Mouse (Mus musculus) lung, postnatal 36 days (tissue): ENCODE measurements around the gene Ubl4b.

Experiments used
- DNase-seq: peaks from one replicate; pipeline ENCODE4 v3.0.0; 2022; ENCODE audit warnings: mixed read lengths

Ubl4b gene

DNA sequence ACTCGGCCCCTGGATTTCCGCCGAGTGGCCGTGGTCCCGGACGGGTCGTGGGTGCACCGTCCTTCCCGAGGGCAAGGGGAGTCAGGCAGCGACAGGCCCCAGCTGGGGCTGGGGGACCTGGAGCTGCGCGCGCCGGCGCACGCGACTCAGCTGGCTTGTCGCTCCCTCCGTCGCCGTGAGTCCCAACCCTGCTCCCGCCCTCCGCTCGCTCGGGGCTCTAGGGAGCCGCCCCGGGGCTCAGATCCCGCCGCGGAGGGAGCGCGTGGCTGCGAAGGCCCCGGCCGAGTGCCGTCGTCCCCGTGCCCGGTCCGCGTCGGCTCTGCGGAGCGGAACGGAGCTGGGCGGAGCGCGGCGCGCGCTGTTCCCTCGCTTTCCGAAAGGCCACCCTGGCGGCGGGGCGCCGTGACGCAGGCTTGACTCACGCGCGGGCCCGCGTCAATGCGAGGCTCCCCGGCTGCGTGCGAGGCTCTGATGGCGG, 37.2 kb downstream of the Ubl4b start, which contains the start of gene Slc6a17:
TSS of gene Slc6a17 (minus strand) at position 388 of the 478 bp plus-strand sequence.
- DNase-seq, result no peak

DNA sequence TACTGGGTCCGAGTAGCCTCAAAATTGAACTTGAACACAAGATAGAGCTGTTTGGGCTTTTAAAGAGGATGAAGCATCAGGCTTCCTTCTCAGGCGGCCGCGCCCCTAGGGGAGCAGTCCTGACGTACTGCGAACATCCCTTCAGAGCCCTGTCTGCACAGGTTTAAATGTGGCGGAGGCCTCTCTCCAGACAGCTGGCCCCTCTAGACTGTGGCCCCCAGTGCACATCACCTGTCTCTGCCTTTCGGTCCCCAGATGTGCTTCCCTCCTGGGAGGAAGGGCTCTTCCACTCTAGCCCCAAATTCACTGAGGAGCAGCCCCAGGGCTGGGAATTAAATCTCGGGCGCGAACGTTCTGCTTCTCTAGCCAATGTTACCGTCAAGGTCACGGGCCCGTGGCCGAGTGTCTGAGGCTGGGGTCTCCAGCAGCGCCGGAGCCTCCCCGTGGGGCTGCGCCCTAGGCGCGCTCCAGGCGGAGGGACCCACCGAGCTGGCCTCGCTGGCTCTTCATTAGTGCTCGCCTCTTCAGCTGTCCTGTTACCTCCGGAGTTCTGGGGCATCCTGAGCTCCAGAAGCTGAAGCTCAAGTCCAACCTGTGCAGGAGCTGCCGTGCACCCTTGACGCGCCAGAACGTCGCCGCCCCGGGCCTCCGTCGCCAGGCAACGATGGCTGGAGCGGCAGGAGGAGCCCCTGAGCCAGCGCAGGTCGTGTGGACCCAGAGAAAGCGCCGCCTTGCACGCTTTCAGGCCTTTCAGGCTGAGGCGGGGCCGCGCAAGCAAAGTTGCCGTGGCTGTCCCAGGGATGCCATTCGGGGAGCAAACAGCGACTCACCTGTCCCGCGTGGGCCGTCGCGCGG, 37.9 kb downstream of the Ubl4b start:
- no peak for DNase-seq

DNA sequence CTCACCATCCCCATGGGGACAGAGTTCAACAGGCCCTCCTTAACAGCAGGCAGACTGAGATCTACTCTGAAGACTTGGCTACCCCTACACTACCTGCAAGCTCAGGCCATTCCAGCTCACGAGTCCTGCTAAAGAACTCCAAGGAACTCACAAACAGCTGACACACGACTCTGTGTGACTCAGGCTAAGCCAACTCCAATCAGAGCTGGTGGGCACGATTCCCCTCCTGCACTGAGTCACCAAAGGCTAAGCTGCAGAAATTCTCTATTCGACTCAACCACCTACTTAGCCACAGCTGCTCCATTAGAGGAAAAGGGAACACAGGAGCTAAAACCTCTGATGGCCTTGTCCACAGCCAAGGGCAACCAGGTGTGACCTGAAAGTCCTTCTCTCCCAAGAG, 38.9 kb downstream of the Ubl4b start:
- DNase-seq, result no peak

DNA sequence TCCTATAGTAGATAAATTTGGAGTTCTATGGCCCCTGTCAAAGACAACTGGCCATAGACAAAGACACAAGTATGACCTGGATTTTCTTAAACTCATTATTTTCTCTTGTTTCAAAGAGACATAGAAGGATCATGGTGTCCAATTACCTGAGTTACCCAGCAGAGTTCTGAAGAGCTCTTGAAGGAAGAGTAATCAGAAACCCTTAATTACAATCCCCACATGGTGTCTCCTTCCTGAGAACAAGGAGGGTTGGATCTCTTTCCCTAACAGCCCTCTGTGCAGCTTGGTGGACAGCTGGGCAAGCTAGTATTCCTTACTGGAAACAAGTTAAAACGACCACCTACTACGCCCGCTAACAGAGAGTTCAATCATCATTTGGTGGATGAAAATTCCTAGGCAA, 43.5 kb downstream of the Ubl4b start:
- no peak for DNase-seq

DNA sequence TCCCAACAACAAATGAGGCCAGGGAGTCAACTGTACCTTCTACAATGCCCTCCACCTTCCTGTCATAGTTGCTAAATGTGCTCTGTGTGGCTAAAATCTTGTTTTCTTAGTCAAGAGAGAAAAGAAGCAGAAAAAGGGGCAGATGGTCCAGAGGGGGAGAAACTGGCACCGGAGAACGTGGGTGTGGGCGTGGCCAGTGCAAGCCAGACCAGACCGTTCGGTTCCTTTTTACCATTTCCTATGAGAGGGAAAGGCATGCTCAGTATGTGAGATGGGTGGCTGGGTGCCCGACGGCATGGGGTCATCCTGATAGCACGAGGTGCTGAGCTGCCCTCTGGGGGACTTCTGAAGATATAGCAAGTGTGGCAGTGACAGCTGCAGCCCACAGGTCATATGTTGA, 46.2 kb downstream of the Ubl4b start:
- no peak for DNase-seq

DNA sequence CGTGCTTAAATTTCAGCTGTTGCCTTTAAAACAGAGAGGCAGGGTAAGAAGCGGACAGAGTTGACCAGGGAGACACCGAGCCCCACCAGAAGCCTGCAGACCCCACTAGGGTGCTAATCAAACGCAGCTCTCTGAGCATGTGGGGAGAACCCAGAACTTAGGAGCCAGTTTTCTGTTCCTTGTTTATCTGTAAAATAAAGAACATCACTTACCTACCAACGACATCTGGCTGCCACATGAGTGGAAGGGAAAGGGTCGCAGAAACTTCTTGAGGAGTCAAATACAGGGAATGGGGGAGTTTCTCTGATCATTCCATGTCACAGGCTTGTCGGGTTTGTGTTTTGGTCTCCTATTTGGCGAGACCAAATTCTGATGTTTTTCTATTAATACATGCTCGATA, 46.9 kb downstream of the Ubl4b start:
- no peak for DNase-seq

DNA sequence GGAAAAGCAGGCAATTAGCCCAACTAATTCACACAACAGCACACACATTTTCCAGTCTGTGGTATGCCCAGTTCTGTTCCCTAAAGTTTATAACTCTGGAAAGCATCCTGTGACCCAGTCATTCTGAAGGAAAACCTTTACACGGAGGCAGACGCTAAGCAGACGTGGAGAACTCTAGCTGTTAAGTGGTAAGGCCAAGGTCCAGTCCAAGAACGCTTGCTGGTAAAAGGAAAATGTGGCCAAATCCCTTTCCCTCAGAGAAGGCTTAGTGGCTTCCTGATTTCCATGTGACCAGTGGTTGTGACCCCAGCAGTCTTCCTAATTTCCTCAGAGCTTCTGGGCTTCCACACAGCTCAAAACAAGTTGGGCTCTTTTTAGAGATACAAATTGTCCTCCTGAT, 48.3 kb downstream of the Ubl4b start:
- DNase-seq, result no peak

DNA sequence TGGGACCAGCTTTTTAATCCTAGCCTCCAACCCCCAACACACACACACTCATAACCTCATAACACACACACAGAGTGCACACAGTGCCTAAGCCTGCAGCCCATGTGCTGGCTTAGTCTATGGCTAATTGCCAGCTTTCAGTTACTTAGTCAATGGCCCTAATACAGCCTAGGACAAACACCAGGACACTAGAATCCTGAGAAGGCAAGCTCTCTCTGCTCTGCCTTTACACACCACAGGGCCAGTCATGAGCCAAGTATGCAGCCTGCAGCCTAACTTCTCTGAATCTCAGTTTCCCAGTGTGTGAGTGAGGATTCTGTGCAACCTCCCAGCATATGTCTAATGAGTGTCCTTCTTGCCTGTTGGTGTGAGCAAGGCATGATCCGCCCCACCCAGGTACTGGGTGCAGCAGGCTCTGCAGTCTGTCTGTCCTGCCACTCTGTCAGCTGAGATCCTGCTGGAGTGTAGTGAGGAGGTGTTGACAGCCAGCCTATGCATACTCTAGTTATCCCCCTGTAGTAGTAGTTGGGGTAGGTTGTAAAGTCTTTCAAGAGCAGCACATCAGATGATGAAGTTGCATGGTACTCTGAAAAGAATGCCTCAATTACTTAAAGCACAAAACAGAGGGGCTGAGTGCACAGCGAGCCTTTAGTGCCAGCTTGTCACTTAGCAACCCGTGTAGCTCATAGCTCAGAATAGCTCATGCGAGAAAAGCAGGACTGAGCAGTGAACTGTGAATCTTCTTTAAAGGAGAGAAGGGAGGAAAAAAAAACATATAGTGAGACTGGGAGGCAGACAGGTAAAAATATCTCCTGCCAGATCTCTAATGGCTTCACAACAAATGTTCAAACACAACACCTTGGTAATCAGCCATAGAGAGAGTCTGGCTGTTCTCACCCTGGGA, 49.2 kb downstream of the Ubl4b start:
- no peak for DNase-seq

DNA sequence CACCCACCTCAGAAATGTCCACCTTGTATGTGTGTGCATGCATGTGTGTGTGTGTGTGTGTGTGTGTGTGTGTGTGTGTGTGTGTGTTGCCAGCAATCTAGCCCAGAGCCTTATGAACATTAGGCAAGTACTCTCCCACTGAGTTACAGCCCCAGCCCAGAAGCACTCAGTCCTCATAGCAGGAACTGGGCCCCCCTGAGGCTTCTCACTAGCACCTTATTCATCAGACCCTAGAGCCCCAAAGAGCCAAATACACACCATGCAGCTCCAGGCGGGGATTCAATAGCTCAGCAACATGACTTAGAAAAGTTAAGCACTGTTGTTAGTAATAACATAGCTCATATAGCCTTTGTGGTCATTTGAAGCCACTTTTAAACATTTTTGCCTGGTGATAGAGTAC, 50.3 kb downstream of the Ubl4b start:
- no peak for DNase-seq

DNA sequence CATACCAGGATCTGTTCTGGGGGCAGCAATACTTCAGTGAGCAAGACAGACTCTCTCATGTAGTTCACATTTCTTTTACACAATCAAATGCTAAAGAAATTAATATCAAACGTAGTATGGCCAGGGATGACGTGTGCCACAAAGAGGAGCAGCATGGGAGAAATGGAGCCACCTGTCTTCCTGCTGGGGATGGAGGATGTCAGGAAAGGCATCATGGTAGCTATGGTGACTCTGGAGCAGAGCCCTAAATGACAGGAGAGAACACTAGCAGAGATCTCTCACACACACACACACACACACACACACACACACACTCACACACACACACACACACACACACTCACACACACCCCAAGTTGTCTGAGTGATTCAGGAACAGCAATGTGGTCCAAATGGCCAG, 51.2 kb downstream of the Ubl4b start:
- DNase-seq, result no peak
